9 mouse cellular contexts compared by ENCODE assay signal in the genomic region with DNA sequence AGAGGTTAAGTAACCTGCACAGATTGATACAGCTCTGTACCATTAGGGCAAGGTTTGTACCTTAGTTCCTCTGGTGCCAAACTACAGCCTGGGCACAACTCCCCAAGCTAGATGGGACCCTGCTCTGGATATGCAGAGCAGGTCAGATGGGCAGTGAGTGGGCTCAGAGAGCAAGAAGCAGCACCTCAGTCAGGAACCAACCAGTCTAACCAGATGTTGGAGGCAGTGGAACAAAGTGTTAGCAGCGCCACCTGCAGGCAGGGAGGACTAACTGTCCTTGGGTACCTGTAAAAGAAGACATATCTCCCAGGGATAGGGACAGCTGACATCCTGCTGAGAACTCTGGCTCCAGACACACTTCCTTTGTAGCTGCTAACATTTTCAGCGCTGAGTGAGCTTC.
DNase-seq lines count a peak whose midpoint lies in the region; ATAC-seq and TF ChIP-seq lines count a peak whose summit lies in the region.
"Had no signal": no experiment of that assay in that cellular context is flagged by ENCODE, and none has a peak within 500 bp of the region (broad histone marks: within the 10 kb centered on the region; RNA-seq: fewer than 3 reads in every experiment).

No protein-coding gene starts in this region.

- no peak for ATAC-seq in midbrain, embryonic 13.5 days
- peak; percentile 34; the same call in 1 of the 2 replicates for ATAC-seq in megakaryocyte, adult 5-6 weeks (ENCODE audit: poor library complexity, severe bottlenecking)

- H3K4me1 ChIP-seq in midbrain, embryonic 10.5 days: peaks cover 29% of the 10 kb centered on the region
- peaks cover 14% of the 10 kb centered on the region for H3K4me1 ChIP-seq in midbrain, embryonic 13.5 days (replicated peaks)
- H3K4me1 ChIP-seq in bone marrow macrophage, adult 2 months (ENCODE audit: control insufficient read depth, insufficient read depth, low read length): peaks cover 3% of the 10 kb centered on the region; the same call in 1 of the 2 replicates

- no peak overlapping the region for H3K9ac ChIP-seq in midbrain, embryonic 13.5 days (replicated peaks)
- H3K9ac ChIP-seq: heart, embryonic 15.5 days; neural tube, embryonic 12.5 days had no signal

- peaks cover 46% of the 10 kb centered on the region for H3K27me3 ChIP-seq in midbrain, embryonic 10.5 days (ENCODE audit: low read depth, poor library complexity, severe bottlenecking)
- H3K27me3 ChIP-seq in midbrain, embryonic 13.5 days: peaks cover 8% of the 10 kb centered on the region
- H3K27me3 ChIP-seq: neural tube, embryonic 12.5 days had no signal

- peak; percentile 46 for DNase-seq in midbrain, embryonic 10.5 days (ENCODE audit: low spot score)
- peak; percentile 68 for DNase-seq in thymus, postnatal 25 days
- no peak for DNase-seq in urinary bladder, postnatal 4 days (ENCODE audit: low spot score in 2 of 2)
- DNase-seq in kidney, adult 9 months: no peak

- peak; percentile 55 for TF ChIP-seq CTCF in bone marrow macrophage, adult 2 months (IDR thresholded peaks at IDR 0.05; ENCODE audit: low read depth, low read length)

- TF ChIP-seq POLR2A in bone marrow macrophage, adult 2 months (IDR thresholded peaks at IDR 0.05; ENCODE audit: borderline replicate concordance, low read depth, low read length): no peak

- H3K4me2 ChIP-seq in midbrain, embryonic 13.5 days (replicated peaks): no peak overlapping the region
- H3K4me2 ChIP-seq: heart, embryonic 15.5 days; neural tube, embryonic 12.5 days had no signal

- no peak overlapping the region for H3K4me3 ChIP-seq in midbrain, embryonic 10.5 days
- no peak overlapping the region for H3K4me3 ChIP-seq in midbrain, embryonic 13.5 days (replicated peaks)
- no peak overlapping the region for H3K4me3 ChIP-seq in bone marrow macrophage, adult 2 months (ENCODE audit: insufficient read depth, low read length)
- H3K4me3 ChIP-seq: heart, embryonic 15.5 days; neural tube, embryonic 12.5 days had no signal

- 31% methylated on average over 2 of the region's 2 CpGs for WGBS in midbrain, embryonic 10.5 days
- 24% methylated on average over 2 of the region's 2 CpGs for WGBS in midbrain, embryonic 13.5 days

- no peak overlapping the region for H3K27ac ChIP-seq in midbrain, embryonic 10.5 days (replicated peaks)
- H3K27ac ChIP-seq in midbrain, embryonic 13.5 days: no peak overlapping the region
- H3K27ac ChIP-seq in bone marrow macrophage, adult 2 months (ENCODE audit: insufficient read depth, low read depth, low read length): no peak overlapping the region
- H3K27ac ChIP-seq: heart, embryonic 15.5 days; neural tube, embryonic 12.5 days had no signal

- H3K36me3 ChIP-seq in midbrain, embryonic 10.5 days: no peaks in the 10 kb centered on the region
- H3K36me3 ChIP-seq in midbrain, embryonic 13.5 days: no peaks in the 10 kb centered on the region
- H3K36me3 ChIP-seq: heart, embryonic 15.5 days; neural tube, embryonic 12.5 days had no signal

- no peaks in the 10 kb centered on the region for H3K9me3 ChIP-seq in midbrain, embryonic 10.5 days (replicated peaks)
- H3K9me3 ChIP-seq in midbrain, embryonic 13.5 days: no peaks in the 10 kb centered on the region
- H3K9me3 ChIP-seq: heart, embryonic 15.5 days; neural tube, embryonic 12.5 days had no signal

Comparison
In these comparisons a context has a peak if more than half of its experiments do, and no peak if none do; other contexts are left out.
1. DNase-seq: peak in midbrain, embryonic 10.5 days (single experiment) and thymus, postnatal 25 days (single experiment); none in urinary bladder, postnatal 4 days (0 of 2) and kidney, adult 9 months (single experiment).